Mouse (Mus musculus) induced T-regulatory cell, adult 2 months (primary cell): Measurements from ENCODE around the gene Tmem179.
A peak's percentile ranks its signal among the peaks of the same experiment; 100 is the strongest.

Experiments
- DNase-seq: peaks from one replicate; pipeline ENCODE4 v3.0.0-alpha.2; 2012; ENCODE audit warnings: low read depth

Gene Tmem179

DNA sequence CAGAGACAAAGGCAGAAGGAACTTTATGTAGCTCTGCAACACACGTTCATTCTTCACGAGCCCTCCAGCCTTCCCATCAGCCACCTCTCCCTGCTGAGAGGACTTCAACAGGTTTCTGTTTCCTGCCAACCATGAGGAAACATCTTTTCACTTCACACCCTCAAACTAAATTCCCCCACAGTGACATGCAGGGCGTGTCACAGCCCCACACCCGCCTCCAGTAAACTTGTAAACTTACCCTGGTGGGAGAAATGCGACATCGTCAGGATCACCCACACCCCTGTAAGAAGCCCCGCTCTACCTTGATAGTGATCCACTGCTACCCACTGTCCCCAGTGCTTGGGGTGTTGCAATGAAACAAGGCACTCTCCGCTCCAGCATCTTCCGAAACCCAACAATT, 21.8 kb upstream of the Tmem179 start:
- no peak for DNase-seq

GRCm38 (mm10) chr12:112537233-112537632, 20.7 kb upstream of the Tmem179 start:
- DNase-seq: no peak

GRCm38 (mm10) chr12:112533758-112534157, 17.2 kb upstream of the Tmem179 start:
- no peak for DNase-seq

- DNase-seq: no peak
These were observed 1.6 kb upstream of the Tmem179 start for GRCm38 (mm10) chr12:112518105-112518504.

DNA sequence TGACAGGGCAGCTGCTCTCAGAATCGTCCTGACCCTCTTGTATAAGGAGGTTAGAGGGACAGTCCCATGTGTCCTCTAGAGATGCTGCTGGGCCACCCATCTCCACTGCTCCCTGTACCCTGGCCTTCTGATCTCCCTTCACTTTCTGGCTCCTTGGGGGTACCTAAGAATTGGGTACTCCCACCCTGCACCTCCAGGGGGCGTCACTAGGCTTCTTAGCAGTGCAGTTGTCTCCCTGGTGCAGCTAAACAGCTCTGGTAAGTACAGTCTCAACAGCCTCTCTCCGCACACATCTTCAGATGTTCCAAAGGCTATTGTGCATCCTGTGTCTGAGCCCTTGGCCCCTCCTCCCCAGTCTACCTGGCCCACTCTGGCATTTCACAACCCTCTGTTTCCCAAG, 1.6 kb downstream of the Tmem179 start:
- no peak for DNase-seq

GRCm38 (mm10) chr12:112510733-112511372, 5.7 kb downstream of the Tmem179 start:
- DNase-seq: peak; percentile 18

- no peak for DNase-seq
These were observed 6.2 kb downstream of the Tmem179 start for GRCm38 (mm10) chr12:112510365-112510732.

DNA sequence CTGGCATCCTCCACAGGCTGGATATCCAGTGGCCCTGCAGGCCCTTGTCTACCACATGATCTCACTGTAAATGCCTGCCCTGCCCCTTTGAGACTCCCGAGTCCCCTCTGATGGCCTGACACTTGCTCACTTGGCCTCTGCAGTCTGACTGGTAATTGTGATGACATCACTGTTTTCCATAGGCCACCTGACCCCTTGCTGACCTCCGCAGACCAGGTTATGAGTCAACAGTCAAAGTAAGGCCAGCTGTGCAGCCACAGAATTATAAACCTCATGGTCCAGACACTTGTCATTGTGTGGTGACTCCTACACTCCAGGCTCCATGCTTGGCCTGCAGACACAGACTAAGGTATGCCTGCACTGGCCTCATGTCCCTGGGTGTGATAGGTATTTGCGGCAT, 8.6 kb downstream of the Tmem179 start:
- no peak for DNase-seq

DNA sequence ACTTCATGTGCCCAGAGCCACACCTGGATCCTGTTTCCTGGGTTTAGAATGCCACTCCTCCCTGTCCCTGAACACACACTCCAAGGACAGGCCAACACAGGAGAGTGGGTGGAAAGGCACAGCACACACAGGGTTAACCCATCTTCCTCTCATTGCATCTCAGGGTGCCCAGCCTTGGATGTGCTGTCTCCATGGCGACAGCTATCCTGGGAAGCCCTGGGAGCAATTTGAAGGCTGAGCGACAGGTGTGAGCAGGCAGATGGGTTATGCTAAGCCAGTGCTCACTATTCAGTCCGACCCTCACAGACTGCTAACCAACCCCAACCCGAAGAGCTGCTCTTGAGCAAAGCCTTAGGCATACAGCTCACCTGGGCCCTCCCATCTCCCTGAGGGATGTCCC, 9.3 kb downstream of the Tmem179 start:
- DNase-seq: no peak

DNA sequence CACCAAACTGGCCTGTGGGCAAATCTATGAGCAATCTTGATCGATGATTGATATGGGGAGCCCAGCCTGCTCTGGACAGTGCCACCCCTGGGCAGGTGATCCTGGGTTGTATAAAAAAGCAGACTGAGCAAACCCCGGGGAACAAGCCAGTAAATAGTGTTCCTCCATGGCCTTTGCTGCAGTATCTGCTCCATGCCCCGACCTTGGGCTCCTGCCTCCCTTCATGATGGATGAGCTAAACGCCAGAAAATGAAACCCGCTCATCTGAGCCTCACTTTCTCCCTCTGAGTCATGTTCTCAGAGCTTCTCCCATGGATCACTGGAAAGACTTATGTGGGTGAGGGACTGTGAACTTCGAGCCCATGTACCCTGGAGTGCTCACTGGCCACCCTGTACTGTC, 10.3 kb downstream of the Tmem179 start:
- no peak for DNase-seq

DNA sequence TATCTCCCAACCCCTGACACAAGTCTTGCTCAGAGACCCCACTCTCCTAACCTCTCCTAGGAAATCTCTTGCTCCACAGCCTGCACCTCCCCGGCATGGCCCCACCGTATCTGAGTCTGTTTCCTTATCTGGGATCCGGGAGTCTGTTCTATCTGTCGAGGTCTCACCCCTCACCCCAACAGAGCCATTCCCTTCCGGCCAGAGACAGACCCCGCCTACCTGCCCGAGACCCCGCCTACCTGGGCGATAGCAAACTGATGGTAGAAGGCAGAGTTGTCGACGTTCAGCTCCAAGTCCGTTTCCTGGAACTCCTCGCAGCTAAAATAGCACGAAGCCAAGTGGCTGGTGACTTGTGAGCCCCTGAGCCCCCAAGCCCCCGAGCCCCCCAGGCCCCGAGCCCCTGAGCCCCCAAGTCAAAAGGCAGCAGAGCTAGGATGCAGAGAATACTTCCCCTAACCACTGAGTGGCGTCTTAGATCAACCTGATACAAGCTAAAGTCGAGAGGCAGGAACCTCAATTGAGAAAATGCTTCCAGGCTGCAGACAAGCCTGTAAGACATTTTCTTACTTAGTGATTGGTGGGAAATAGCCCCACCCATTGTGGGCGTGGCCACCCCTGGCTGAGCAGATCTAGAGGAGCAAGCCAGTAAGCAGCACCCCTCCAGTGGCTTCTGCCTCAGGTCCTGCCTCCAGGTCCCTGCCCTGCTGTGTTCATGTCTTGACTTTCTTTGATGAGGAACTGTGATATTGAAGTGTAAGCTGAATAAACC, 13.4 kb downstream of the Tmem179 start:
- DNase-seq: peak; percentile 6

- DNase-seq: no peak
These were observed 17.9 kb downstream of the Tmem179 start for GRCm38 (mm10) chr12:112498683-112499082.

GRCm38 (mm10) chr12:112497731-112498130, 18.8 kb downstream of the Tmem179 start:
- no peak for DNase-seq

- DNase-seq: no peak
These were observed 20.4 kb downstream of the Tmem179 start for GRCm38 (mm10) chr12:112496136-112496535.

DNA sequence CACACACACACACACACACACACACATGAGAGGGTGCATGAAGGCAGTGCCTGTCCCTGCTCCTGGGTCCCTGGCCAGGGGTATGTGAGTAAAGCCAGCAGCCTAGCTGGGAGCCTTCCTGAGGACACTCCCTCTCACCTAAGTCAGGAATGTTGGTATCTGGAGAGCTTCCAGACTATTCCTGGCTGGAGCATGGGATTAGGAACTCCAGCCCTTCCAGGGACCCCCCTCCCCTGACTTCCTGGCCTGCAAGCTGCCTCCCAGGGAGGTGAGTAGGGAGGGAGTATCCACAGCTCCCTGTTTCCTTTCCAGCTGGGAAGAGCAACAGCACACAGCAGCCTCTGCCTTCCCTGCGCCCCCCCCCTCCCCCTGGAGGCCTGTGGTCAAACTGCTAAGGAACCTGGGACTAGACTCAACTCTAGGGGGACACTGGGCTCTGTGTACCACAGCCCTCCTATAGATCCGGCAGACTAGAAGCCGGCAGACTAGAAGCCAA, 26.1 kb downstream of the Tmem179 start:
- no peak for DNase-seq

DNA sequence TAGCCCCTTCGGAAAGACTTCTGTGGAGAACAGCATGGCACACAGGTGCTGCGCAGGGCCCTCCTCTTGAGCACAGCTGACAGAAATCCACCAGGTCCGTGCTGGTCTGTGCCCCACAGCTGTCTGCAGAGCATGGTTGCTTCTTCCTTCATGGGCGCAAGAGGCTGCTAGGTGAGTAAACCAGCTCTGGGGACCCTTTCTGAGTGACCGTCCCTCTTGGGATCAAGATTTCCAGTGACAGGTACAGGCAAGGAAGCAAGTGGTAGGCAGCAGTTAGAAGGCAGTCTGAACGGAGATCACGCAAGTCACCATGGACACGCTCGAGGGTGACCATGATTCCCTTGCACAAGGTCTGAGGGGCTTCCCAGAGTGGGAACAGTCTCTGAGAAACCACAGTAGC, 27.0 kb downstream of the Tmem179 start:
- no peak for DNase-seq

DNA sequence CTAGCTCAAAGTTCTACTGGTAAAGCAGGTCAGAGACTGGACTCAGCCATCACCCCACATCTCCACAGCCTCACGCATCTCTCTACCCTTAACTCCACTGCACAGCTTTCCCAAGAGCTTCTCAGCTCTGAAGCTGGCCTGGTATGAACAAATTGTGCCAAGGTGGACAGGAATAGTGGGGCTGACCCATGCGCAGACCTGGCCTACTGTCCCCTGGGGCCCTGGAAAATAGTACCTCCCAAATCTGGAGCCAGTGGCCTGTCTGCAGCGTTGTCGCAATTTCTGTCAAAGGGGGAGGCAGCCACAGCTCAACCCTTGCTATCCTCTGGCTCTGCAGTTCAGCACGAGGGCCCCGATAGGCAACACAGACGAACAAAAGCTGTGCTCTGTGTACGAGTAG, 27.4 kb downstream of the Tmem179 start, which contains the start of gene A530016L24Rik:
Gene A530016L24Rik (plus strand): TSS at position 315 of the 400 bp plus-strand sequence.
- no peak for DNase-seq

DNA sequence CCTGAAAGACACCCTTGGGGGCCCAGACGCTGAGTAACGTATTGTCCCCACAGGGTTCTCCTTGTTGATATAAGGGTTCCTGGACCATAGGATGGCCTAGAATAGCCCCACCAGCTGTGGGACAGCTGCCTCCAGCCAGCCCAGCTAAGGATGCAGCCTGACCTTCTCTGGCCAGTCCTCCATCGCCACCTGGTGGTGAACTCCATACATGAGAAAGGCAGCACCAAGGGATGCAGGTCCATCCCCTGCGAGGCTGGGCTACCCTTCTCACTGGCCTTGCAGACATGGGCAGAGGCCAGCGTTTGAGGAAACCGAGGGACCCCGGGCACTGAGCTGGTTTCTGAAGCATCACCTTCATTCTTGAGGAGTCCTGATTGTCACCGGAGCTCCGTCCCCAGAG, 42.8 kb downstream of the Tmem179 start:
- peak; percentile 65 for DNase-seq

DNA sequence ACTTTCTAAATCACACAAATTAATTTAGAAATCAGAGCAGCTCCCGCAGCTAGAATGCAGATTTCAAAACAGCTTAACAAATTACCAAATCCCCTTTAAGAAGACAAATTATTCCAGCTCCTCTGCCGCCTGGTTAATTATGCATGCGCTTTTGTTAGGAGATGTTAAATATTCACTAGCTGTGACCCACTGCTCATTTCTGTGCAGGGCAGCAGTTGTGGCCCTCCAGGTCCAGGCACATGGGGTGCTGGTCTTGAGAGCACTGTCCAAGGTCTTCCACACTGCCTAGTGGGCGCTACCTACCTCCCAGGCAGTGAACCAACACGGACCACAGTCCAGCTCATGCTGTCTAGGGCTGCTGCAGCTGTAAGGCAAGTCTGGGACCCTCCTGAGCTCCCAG, 46.3 kb downstream of the Tmem179 start:
- no peak for DNase-seq

DNA sequence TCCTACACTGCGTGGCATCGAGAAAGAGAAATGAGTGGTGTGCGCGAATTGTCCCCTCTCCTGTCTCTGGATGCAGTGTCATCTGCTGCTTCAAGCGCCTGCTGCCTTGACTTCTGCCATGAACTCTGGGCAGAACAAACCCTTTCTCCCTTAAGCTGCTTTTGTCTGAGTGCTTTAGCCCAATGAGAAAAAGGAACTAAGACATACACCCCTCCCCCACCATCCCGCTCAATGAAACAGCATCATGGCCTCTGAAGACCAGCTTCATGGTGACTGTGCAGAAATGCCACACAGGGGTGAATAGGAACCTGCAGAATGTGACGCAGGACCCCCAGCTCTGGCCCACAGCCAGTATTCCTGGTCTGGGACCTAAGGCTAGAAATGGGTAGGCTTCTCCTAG, 47.2 kb downstream of the Tmem179 start:
- no peak for DNase-seq

DNA sequence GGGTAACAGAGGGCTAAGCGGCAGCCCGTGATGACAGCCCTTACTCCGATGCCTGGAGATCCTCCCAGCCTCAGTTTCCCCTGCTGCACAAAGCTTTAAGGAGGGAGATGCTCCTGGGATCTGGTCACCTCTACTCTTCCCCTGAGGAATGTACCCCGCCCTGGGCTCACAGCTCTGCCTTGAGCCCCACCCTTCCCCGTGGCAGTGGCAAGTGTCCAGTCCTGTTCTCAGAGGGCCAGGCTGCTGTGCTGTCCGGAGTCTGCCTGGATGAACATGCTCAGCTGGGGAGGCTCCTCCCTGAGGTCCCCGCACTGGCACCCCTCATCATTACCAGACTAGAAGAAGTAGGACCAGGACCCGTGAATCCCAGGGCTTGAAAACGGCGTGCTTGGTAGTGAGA, 49.2 kb downstream of the Tmem179 start:
- DNase-seq: no peak

- DNase-seq: no peak
These were observed 50.6 kb downstream of the Tmem179 start for GRCm38 (mm10) chr12:112465928-112466327.

GRCm38 (mm10) chr12:112464516-112464915, 52.0 kb downstream of the Tmem179 start:
- no peak for DNase-seq
